Mouse (Mus musculus): ENCODE measurements around the gene Snx13.

The Snx13 gene

DNA sequence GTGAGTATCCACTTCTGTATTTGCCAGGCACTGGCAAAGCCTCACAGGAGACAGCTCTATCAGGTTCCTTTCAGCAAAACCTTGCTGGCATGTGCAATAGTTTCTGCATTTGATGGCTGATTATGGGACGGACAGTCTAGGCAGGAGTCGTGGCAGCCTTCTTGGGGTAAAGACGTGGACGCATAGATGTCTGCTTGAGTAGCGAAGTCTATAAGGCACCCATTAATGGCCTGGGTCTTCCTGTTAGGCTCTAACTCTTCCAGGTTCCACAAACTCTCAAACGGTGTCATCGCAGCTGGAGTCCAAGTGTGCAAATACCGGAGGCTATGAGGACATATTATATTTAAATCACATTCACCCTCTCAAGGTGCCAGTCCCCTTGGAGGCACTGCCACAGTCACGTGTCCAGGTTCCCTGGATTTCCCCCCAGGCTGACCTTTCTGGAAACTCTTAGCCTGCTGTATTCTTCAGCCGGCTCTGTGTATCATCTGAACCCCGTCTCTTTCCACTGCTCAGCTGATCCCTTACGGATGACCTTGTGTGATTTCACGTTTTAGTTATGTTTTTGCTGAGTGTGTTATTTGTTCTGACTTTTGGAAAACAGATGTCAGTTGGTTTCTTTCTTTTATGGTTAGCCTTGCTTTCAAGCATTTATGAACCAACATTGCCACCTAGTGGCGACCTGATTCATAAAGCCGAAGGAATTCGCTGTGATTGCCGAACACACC is 144.9 kb downstream of the Snx13 start:
- peak; percentile 85 for DNase-seq (ENCODE audit: low spot score)

DNA sequence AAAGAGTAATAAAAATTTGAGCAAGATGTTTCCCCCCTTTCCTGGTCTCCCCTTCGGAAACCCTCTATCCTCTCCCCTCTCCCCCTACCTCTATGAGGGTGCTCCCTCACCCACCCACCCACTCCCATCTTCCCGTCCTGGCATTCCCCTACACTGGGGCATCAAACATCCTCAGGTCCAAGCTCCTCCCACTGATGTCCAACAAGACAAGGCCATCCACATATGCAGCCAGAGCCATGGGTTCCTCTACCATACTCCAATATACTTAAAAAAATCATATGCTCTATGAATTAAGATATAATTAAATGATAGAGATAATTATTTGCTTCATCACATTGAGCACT is 145.4 kb downstream of the Snx13 start:
- no peak for DNase-seq (ENCODE audit: low spot score)
